Mouse (Mus musculus) hindbrain, embryonic 12.5 days (tissue): ENCODE data around the gene Maneal. TPM values are rescaled to one million over a fixed set of nuclear protein-coding genes. Genes with fewer than 3 reads are reported as not detected.

Experiments
- ATAC-seq: fragments of 200-750 bp; cut with Nextera tagmentation; 2 replicates; pipeline ENCODE4 v1.8.0; 2017; ENCODE audit warnings: moderate TSS enrichment; ENCODE audit not compliant: low FRiP score
- H3K27ac ChIP-seq: fragments of 300-500 bp; sonication (generic); 2 replicates; pipeline ENCODE4 v1.5.1; 2016; ENCODE audit warnings: mild to moderate bottlenecking
- H3K27me3 ChIP-seq: fragments of 300-500 bp; sonication (generic); 2 replicates; pipeline ENCODE4 v1.6.1; 2016; ENCODE audit warnings: mild to moderate bottlenecking
- H3K36me3 ChIP-seq: fragments of 300-500 bp; sonication (generic); 2 replicates; pipeline ENCODE4 v1.6.1; 2016; ENCODE audit warnings: mild to moderate bottlenecking
- H3K4me1 ChIP-seq: fragments of 300-500 bp; sonication (generic); 2 replicates; pipeline ENCODE4 v1.6.1; 2016
- H3K4me2 ChIP-seq: fragments of 300-500 bp; sonication (generic); replicated peaks from 2 replicates; pipeline ENCODE4 v1.6.1; 2016; ENCODE audit warnings: mild to moderate bottlenecking
- H3K4me3 ChIP-seq: fragments of 300-500 bp; sonication (generic); 2 replicates; pipeline ENCODE4 v1.5.1; 2016; ENCODE audit warnings: mild to moderate bottlenecking
- H3K9ac ChIP-seq: fragments of 300-500 bp; sonication (generic); 2 replicates; pipeline ENCODE4 v1.6.1; 2016; ENCODE audit warnings: mild to moderate bottlenecking, moderate library complexity
- H3K9me3 ChIP-seq: fragments of 300-500 bp; sonication (generic); replicated peaks from 2 replicates; pipeline ENCODE4 v1.6.1; 2016; ENCODE audit warnings: mild to moderate bottlenecking
- WGBS: fragments of 180-500 bp; shearing (Covaris S2); methylation state at CpG from one replicate; pipeline ENCODE4 v1.1.7; 2016; 5-methylcytosine and 5-hydroxymethylcytosine counted together
- polyA plus RNA-seq: library from polyadenylated mRNA; unstranded; fragments of >200 nt; fragmentation: Nextera tagmentation; extraction: Ambion mirVana; gene quantifications from 2 replicates; pipeline ENCODE4 v1.2.1, GENCODE M21; 2016

Gene Maneal
- polyA plus RNA-seq, 1 experiment from 2014 or later: 7.3 TPM

DNA sequence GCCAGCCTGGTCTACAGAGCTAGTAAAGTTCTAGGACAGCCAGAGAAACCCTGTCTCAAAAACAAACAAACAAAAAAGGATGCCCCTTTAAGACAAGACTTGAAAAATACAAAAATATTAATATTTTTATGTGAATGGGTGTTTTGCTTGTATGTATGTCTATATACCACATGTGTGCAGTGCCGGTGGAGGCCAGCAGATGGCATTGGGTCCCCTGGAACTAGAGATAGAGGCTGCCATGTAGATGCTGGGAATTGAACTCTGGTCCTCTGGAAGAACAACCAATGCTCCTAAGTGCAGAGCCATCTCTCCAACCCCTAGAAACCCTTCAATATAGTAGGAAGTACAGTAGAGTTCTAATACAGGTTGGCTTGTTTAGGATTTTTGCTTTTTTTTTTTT is 21.0 kb downstream of the Maneal start:
- ATAC-seq: no peak
- Histone ChIP-seq H3K4me1 (no peaks in the 10 kb centered on the region), H3K4me3 (no peak overlapping the region), H3K4me2 (no peak overlapping the region), H3K9me3 (no peaks in the 10 kb centered on the region; the same call in 1 of the 2 replicates), H3K27ac (no peak overlapping the region), H3K36me3 (peaks cover 70% of the 10 kb centered on the region), H3K9ac (no peak overlapping the region), H3K27me3 (no peaks in the 10 kb centered on the region)
- 90% methylated on average over 1 of the region's 1 CpGs for whole genome bisulfite sequencing

DNA sequence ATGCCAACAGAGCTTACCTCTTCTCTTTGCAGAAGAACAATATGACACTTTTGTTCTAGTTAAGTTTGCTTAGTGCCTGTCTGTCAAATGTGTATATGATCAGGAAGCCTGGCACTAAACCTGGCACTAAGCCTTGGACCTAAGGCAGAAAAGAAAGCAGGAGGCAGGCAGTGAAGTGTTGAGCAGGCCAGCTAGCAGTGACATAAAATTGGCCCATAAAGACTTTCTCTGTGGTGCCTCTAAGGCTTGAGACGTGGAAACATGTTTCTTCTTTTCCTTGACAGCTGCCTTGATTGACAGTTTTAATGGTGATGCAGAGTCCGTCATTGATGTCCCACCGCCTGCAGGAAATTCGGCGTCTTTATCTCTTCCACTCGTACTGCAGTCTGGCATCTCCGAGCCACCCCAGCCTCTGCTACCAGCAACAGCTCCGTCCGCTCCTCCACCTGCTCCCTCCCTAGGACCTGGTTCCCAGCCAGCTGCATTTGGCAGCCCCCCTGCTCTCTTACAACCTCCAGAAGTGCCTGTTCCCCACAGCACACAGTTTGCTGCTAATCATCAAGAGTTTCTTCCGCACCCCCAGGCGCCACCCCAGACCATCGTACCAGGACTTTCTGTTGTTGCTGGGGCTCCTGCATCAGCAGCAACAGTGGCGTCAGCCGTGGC is 23.8 kb downstream of the Maneal start:
- 88% methylated on average over 14 of the region's 14 CpGs for WGBS
- no peak for ATAC-seq
- peaks cover 71% of the 10 kb centered on the region for H3K36me3 ChIP-seq

DNA sequence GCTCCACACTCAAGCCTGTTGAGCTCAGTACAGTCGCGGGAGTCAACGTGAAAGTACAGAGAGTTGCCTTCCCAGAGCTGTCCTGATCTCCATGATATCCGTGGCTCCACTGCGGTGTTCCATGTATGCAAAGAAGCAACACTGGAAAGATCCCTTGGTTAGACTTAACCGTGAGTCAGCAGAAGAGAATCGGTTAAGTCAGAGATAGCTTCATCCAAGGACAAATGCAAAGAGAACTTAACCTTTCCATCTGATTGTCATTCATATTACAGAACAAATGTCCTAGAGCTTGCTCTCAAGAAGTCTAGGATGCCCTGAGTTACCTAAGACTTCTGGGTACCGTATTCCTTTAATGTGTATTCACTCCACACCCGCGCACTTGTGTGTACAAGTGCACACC is 29.2 kb downstream of the Maneal start:
- Histone ChIP-seq H3K4me2 (no peak overlapping the region), H3K4me1 (no peaks in the 10 kb centered on the region), H3K27me3 (no peaks in the 10 kb centered on the region), H3K9ac (no peak overlapping the region), H3K9me3 (no peaks in the 10 kb centered on the region), H3K27ac (no peak overlapping the region), H3K36me3 (peaks cover 55% of the 10 kb centered on the region), H3K4me3 (no peak overlapping the region)
- 93% methylated on average over 10 of the region's 10 CpGs for WGBS
- ATAC-seq: no peak

More for the DNA sequence above, 23.8 kb downstream of the Maneal start:
- no peak overlapping the region for H3K4me2 ChIP-seq
- no peak overlapping the region for H3K4me3 ChIP-seq
- no peaks in the 10 kb centered on the region for H3K27me3 ChIP-seq
- H3K9me3 ChIP-seq: no peaks in the 10 kb centered on the region; the same call in 1 of the 2 replicates
- no peaks in the 10 kb centered on the region for H3K4me1 ChIP-seq
- no peak overlapping the region for H3K9ac ChIP-seq
- no peak overlapping the region for H3K27ac ChIP-seq

DNA sequence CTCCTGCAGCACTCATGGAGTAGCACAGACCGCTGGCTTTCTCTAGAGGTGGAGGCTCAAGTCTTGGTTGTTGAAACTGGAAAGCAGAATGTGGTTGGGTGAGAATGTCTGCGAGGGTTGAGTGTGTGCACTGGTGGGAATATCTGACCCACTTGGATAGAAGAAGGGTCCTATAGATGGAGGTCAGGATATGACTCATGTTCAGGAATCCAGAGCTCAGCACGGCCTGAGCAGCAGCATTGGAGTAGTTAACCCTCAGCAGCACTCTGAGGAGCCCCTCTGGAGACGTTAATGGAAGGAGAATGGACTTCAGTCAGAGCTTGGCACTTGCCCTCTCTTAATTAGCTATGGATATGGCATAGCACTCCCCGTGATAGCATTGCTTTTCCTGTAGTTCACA is 32.3 kb downstream of the Maneal start:
- WGBS: 92% methylated on average over 5 of the region's 5 CpGs
- no peaks in the 10 kb centered on the region for H3K27me3 ChIP-seq
- no peak overlapping the region for H3K4me2 ChIP-seq
- no peaks in the 10 kb centered on the region for H3K4me1 ChIP-seq
- H3K27ac ChIP-seq: no peak overlapping the region
- H3K4me3 ChIP-seq: no peak overlapping the region
- no peaks in the 10 kb centered on the region for H3K9me3 ChIP-seq
- no peak for ATAC-seq
- H3K9ac ChIP-seq: no peak overlapping the region
- H3K36me3 ChIP-seq: peaks cover 71% of the 10 kb centered on the region

DNA sequence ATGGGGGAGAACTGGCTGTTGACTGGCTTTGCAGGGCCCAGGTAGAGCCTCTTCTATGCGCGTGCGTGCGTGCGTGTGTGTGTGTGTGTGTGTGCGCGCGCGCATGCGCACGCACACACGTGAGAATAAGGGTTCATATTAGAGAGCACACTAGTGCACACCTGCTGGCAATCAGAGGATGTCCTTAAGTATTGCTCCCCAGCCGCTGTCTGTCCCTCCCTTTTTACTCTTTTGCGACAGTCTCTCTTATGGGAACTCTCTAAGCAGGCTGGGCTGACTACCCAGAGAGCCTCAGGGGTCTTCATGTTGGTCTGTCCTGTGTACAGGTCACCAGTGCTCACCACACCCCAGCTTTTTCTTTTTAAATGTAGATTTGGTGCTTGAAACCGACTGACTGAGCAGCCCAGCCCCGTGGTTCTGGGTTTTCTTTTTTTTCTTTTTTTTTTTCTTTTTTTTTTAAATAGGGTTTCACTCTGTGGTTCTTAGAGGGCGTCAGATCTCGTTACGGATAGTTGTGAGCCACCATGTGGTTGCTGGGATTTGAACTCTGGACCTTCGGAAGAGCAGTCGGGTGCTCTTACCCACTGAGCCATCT is 36.5 kb downstream of the Maneal start:
- H3K4me1 ChIP-seq: no peaks in the 10 kb centered on the region
- H3K9me3 ChIP-seq: no peaks in the 10 kb centered on the region
- no peak overlapping the region for H3K9ac ChIP-seq
- no peak overlapping the region for H3K27ac ChIP-seq
- WGBS: 94% methylated on average over 21 of the region's 21 CpGs
- no peak overlapping the region for H3K4me2 ChIP-seq
- no peak for ATAC-seq
- peaks cover 68% of the 10 kb centered on the region for H3K36me3 ChIP-seq
- no peak overlapping the region for H3K4me3 ChIP-seq
- no peaks in the 10 kb centered on the region for H3K27me3 ChIP-seq

DNA sequence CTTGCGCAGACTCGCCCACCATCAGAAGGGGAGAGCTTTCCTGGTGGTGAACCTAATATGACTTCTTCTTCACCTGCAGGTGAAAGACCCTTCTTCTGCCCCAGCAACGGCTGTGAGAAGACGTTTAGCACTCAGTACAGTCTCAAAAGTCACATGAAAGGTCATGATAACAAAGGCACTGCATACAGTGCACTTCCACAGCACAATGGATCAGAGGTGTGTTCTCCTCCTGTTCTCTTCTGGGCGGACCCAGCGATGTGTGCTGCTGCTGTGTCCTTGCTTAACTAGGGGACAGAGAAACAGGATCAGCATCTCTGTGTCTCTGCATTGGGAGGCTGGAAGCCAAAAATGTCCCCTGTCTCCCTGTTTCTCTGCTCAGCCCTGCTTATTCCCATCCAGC is 37.0 kb downstream of the Maneal start:
- Histone ChIP-seq H3K9me3 (no peaks in the 10 kb centered on the region), H3K27me3 (no peaks in the 10 kb centered on the region), H3K36me3 (peaks cover 68% of the 10 kb centered on the region), H3K4me3 (no peak overlapping the region), H3K27ac (no peak overlapping the region), H3K4me2 (no peak overlapping the region), H3K4me1 (no peaks in the 10 kb centered on the region), H3K9ac (no peak overlapping the region)
- ATAC-seq: no peak
- WGBS: 94% methylated on average over 6 of the region's 6 CpGs

DNA sequence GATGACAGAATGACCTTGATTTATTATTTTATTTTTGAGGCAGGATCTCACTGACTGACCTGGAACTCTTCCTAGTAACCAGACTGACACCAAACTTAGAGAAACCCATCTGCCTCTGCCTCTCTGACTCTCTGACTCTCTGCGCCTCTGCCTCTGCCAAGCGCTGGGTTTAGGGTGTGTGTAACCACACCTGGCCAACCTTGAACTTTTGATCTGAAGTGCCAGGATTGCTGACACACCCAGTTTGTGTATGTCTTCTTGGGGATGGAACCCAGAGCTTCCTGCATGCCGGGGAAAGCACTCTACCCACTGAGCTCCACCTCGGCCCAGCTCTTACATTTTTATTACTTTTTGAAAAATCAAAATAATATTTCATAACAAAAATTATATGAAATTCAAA is 43.1 kb downstream of the Maneal start:
- Histone ChIP-seq H3K4me2 (no peak overlapping the region), H3K4me3 (no peak overlapping the region), H3K4me1 (peaks cover 9% of the 10 kb centered on the region), H3K36me3 (peaks cover 26% of the 10 kb centered on the region), H3K9ac (no peak overlapping the region), H3K9me3 (no peaks in the 10 kb centered on the region), H3K27me3 (no peaks in the 10 kb centered on the region), H3K27ac (no peak overlapping the region)
- WGBS: 96% methylated on average over 4 of the region's 4 CpGs
- no peak for ATAC-seq

DNA sequence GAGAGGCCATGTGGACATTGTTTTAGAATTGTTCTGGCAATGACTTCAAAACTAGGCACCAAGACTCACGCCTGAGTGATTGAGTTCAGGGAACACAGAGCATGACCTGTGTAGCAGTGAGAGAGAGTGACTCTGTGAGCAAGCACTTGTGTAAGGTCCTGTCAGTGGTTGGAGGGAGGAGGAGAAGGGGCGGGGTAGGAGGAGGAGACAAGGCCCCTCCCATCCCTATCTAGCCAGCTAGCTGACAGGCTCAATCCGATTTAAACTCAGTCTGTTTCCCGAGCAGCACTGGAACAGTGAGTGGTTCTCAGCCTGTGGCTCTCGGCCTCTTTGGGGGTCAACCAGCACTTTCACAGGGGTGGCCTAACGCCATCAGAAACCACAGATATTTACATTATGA is 44.2 kb downstream of the Maneal start:
- H3K9me3 ChIP-seq: no peaks in the 10 kb centered on the region
- H3K4me1 ChIP-seq: peaks cover 9% of the 10 kb centered on the region
- H3K4me3 ChIP-seq: no peak overlapping the region
- no peak overlapping the region for H3K4me2 ChIP-seq
- H3K9ac ChIP-seq: no peak overlapping the region
- WGBS: 24% methylated on average over 6 of the region's 6 CpGs
- no peaks in the 10 kb centered on the region for H3K27me3 ChIP-seq
- no peak for ATAC-seq
- no peak overlapping the region for H3K27ac ChIP-seq
- H3K36me3 ChIP-seq: peaks cover 16% of the 10 kb centered on the region

DNA sequence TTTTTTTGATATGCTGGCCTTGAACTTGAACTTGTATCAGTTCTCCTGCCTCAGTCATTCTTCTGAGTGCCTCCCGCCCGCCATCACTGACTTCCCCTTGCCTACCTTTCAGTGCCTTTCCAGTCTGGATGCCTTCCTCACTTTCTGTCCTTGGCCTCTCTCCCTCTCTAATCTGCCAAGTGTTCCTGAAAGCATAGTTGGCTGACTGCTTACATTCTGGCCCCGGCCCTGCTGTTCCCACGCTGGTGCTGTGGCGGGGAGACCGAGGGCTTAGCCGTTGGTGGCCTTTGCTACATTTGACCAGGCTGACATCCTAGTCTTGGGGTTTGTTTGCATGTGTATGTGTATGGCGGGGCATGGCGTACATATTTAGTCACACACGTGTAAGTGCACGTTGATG is 46.1 kb downstream of the Maneal start:
- Histone ChIP-seq H3K4me3 (no peak overlapping the region), H3K27ac (no peak overlapping the region), H3K36me3 (peaks cover 10% of the 10 kb centered on the region), H3K4me1 (peaks cover 20% of the 10 kb centered on the region), H3K9me3 (no peaks in the 10 kb centered on the region), H3K27me3 (no peaks in the 10 kb centered on the region), H3K9ac (no peak overlapping the region), H3K4me2 (no peak overlapping the region)
- 93% methylated on average over 11 of the region's 11 CpGs for WGBS
- ATAC-seq: no peak

DNA sequence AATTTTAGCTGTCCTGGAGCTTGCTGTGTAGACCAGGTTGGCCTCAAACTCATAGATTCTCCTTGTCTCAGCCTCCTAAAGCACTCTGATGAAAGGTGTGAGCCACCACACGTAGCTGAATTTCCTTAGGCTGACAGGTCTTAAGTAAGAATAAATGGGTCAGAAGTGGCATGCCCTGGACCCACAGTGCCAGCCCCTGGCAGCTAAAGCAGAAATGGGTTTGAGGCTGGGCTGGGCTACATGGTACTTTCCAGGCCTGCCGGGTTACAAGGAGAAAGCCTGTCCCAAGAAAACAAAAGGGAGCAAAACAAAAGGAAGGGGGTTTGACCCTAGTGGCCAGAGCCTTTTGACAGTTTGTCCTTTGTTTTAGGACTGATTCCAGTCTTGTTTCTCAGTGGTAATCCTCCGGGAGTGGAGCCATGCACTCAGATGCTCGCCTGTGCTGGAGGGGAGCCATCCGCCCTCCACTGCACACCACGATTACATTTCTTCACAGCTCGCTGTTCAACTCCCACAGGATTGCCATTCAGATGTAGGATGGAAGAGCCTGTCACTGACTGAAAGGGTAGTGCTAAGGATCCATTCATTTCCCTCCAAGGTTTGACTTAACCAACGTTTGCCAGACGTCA is 50.5 kb downstream of the Maneal start:
- Histone ChIP-seq H3K9ac (no peak overlapping the region; the same call in 1 of the 2 replicates), H3K4me1 (peaks cover 17% of the 10 kb centered on the region), H3K27ac (no peak overlapping the region), H3K27me3 (no peaks in the 10 kb centered on the region), H3K9me3 (no peaks in the 10 kb centered on the region), H3K4me2 (no peak overlapping the region), H3K4me3 (no peak overlapping the region), H3K36me3 (peaks cover 20% of the 10 kb centered on the region)
- no peak for ATAC-seq
- WGBS: 24% methylated on average over 9 of the region's 9 CpGs

DNA sequence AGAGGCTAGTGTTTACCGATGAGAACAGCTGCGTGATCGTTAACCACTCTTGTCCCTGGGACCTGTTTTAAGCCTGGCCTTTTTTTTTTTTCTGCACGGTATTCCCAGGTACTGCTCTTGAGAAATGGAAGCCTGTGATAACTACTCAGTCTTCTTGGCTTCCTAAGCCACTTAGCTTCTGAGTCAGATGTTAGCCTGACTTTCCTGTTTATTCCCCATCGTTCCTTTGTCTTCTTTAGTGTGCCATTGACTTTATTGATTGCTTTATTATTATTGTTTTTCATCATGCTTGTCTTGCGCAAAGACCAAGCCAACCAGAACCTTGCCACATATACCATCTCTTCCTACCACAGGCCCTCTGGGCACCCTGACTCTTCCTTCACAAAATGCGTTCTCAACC is 51.9 kb downstream of the Maneal start:
- H3K27me3 ChIP-seq: no peaks in the 10 kb centered on the region
- H3K9ac ChIP-seq: no peak overlapping the region
- no peak overlapping the region for H3K27ac ChIP-seq
- ATAC-seq: no peak
- H3K4me2 ChIP-seq: no peak overlapping the region
- no peak overlapping the region for H3K4me3 ChIP-seq
- peaks cover 32% of the 10 kb centered on the region for H3K36me3 ChIP-seq
- H3K9me3 ChIP-seq: no peaks in the 10 kb centered on the region
- H3K4me1 ChIP-seq: peaks cover 18% of the 10 kb centered on the region
- 91% methylated on average over 7 of the region's 7 CpGs for WGBS

DNA sequence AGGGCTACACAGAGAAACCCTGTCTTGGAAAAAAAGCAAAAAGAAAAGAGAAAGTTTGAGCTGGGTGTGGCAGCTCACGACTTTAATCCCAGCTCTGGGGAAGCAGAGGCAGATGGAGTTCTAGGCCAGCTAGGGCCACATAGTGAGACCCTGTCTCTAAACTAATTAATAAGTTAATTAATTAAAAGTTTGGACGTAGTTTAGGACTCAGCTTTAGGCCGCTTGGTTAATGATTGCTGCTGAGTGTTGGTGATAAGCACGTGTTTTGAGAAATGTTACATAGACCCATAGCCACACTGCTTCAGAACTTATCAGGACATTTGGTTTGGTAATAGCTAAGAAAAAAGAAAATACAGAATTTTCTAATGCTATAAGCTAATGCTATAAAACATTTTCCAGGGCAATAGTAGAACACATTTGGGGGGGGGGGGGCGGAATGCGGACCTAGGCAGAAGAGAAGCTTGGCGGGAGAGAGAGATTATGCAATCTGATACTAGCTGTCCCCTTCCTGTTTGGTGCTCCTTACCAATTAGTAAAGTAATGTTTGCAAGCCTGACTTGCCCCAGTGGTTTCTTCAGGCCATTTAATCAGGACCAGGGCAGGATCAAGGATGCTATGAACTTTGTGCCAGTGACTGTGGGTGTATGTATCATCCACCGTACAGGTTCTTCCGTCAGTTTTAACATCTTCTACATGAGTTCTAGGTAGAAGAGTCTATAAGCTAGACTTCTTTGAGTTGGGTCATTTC is 52.7 kb downstream of the Maneal start:
- WGBS: 87% methylated on average over 9 of the region's 9 CpGs
- no peaks in the 10 kb centered on the region for H3K27me3 ChIP-seq
- no peak overlapping the region for H3K9ac ChIP-seq
- peaks cover 37% of the 10 kb centered on the region for H3K36me3 ChIP-seq
- no peaks in the 10 kb centered on the region for H3K9me3 ChIP-seq
- peaks cover 18% of the 10 kb centered on the region for H3K4me1 ChIP-seq
- no peak overlapping the region for H3K4me2 ChIP-seq
- no peak overlapping the region for H3K27ac ChIP-seq
- no peak overlapping the region for H3K4me3 ChIP-seq
- ATAC-seq: no peak
